Mouse (Mus musculus) liver, embryonic 11.5 days (tissue): ENCODE measurements at regions not wholly inside any gene's neighbourhood (a gene's known extent, or its start where the extent isn't known, plus 50 kb on each side); places are given as distances from the start of the nearest gene placed in this dataset.

ENCODE experiments used
- ATAC-seq: fragments of 200-750 bp; cut with Nextera tagmentation; replicated peaks from 2 replicates; pipeline ENCODE4 v1.8.0; 2017; ENCODE audit warnings: moderate number of reproducible peaks, mild to moderate bottlenecking, moderate TSS enrichment, moderate library complexity; ENCODE audit not compliant: low FRiP score
- DNase-seq: peaks from one replicate; pipeline ENCODE4 v3.0.0-alpha.2; 2017; ENCODE audit warnings: low spot score
- H3K27ac ChIP-seq: fragments of 300-500 bp; sonication (generic); 2 replicates; pipeline ENCODE4 v1.5.1; 2014; ENCODE audit warnings: mild to moderate bottlenecking, low read depth, low read length, control low read depth
- H3K27me3 ChIP-seq: fragments of 300-500 bp; sonication (generic); replicated peaks from 2 replicates; pipeline ENCODE4 v1.6.1; 2014; ENCODE audit warnings: low read length, mixed read lengths; ENCODE audit not compliant: control insufficient read depth, insufficient read depth
- H3K36me3 ChIP-seq: fragments of 300-500 bp; sonication (generic); 2 replicates; pipeline ENCODE4 v1.6.1; 2014; ENCODE audit warnings: mild to moderate bottlenecking, low read length, moderate library complexity, mixed read lengths; ENCODE audit not compliant: control insufficient read depth, insufficient read depth
- H3K4me1 ChIP-seq: fragments of 300-500 bp; sonication (generic); replicated peaks from 2 replicates; pipeline ENCODE4 v1.6.1; 2014; ENCODE audit warnings: low read length, mixed read lengths; ENCODE audit not compliant: control insufficient read depth, insufficient read depth
- H3K4me2 ChIP-seq: fragments of 300-500 bp; sonication (generic); 2 replicates; pipeline ENCODE4 v1.6.1; 2014; ENCODE audit warnings: mild to moderate bottlenecking, control low read depth, moderate library complexity
- H3K4me3 ChIP-seq: fragments of 300-500 bp; sonication (generic); 2 replicates; pipeline ENCODE4 v1.5.1; 2014; ENCODE audit warnings: low read depth, low read length, control low read depth
- H3K9ac ChIP-seq: fragments of 300-500 bp; sonication (generic); 2 replicates; pipeline ENCODE4 v1.6.1; 2014; ENCODE audit warnings: low read depth, low read length, control low read depth
- H3K9me3 ChIP-seq: fragments of 300-500 bp; sonication (generic); 2 replicates; pipeline ENCODE4 v1.6.1; 2016; ENCODE audit warnings: low read length, inconsistent platforms, mixed read lengths; ENCODE audit not compliant: control insufficient read depth
- WGBS: fragments of 180-500 bp; shearing (Covaris S2); extraction: QIAGEN DNeasy Blood & Tissue Kit; methylation state at CpG from one replicate; pipeline ENCODE4 v1.1.7; 2014; 5-methylcytosine and 5-hydroxymethylcytosine counted together

DNA sequence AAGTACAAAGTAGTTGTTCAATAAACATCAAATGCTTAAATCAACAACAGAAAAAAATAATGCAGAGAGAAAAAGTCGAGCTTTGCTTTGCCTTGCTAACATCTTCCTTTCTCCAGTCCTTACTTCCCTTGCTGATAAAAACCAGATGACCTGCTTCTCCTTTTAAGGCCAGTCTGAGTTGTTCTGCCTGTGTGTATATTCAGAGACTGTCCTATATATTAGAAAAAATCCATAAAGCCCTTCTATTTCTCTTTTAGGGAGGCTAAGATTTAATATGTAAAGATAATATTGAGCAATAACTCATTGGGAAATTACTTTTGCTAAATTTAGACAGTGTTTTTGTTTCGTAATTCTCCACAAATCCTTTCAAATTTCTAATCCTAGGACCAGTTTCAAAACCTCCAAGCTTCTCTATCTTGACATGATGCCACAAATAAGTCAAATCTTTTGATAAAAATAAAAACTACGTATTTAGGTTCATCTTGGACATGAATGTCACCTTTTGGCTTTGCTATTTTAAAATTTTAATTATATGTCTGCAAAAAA is 361.0 kb upstream of the Kif18a start:
- Histone ChIP-seq H3K27ac (no peak overlapping the region), H3K9me3 (no peaks in the 10 kb centered on the region), H3K4me1 (no peaks in the 10 kb centered on the region), H3K27me3 (no peaks in the 10 kb centered on the region), H3K4me3 (no peak overlapping the region), H3K36me3 (no peaks in the 10 kb centered on the region), H3K4me2 (no peak overlapping the region), H3K9ac (no peak overlapping the region)
- WGBS: 59% methylated on average over 3 of the region's 3 CpGs
- DNase-seq (no peak), ATAC-seq (no peak)

DNA sequence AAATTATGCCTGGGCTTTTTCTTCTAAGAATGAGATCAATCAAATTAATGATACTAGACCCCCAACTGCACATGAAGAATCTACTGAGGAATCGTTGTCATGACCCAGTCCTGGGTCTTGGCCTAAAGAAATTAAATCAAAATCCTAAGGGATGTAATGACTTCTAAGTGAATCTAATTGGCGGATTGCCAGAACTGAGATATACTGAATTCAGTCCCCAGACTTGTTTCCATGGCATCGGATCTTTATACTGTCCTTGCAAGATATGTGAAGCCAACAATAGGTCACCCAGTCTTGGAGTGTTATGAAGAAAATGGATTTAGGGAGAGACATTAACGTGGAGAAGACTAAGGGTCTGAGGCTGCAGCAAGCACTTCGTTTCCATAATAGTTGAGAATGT is 360.4 kb upstream of the Kif18a start:
- H3K27ac ChIP-seq: no peak overlapping the region
- no peak for ATAC-seq
- no peak overlapping the region for H3K4me3 ChIP-seq
- no peaks in the 10 kb centered on the region for H3K4me1 ChIP-seq
- H3K9ac ChIP-seq: no peak overlapping the region
- 74% methylated on average over 5 of the region's 5 CpGs for WGBS
- DNase-seq: no peak
- H3K9me3 ChIP-seq: no peaks in the 10 kb centered on the region
- H3K36me3 ChIP-seq: no peaks in the 10 kb centered on the region
- H3K4me2 ChIP-seq: no peak overlapping the region
- no peaks in the 10 kb centered on the region for H3K27me3 ChIP-seq

DNA sequence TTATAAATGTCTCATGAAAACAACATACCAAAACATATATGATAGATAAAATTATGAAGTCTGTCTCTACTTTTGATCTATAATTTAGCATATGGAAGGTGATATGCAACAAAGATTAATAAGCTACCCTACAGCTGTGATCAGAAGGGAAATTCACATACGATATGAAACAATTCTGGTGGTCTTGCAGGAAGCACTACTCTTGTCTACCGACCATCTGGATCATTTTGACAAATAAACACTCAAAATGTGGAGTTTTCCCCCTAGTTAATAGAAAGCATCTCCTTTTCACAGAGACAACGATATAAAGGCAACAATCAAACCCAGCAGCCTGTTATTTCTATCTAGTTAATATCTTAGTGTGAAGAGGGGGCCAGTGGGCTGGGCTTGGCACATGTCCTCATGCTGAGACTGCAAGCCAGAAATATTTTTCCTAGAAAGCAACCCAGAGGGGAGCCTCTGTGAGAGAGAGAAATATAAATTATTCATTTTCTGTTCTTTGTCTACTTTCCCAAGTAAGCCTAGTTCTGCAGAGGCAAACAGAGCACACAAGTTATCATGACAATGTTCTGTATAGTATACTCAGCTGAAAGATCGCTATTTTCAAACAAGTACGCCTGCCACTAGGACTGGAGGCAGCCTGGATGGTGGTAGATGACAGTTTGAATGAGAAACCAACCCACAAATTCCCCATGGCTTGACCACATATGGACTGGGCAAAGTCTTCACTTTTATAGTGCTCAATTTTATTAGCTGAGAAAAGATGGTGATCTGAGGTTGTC is 344.4 kb upstream of the Kif18a start:
- no peaks in the 10 kb centered on the region for H3K27me3 ChIP-seq
- no peak for ATAC-seq
- no peak overlapping the region for H3K27ac ChIP-seq
- no peaks in the 10 kb centered on the region for H3K36me3 ChIP-seq
- WGBS: 67% methylated on average over 5 of the region's 5 CpGs
- no peak for DNase-seq
- H3K9me3 ChIP-seq: no peaks in the 10 kb centered on the region
- no peaks in the 10 kb centered on the region for H3K4me1 ChIP-seq
- no peak overlapping the region for H3K9ac ChIP-seq
- H3K4me2 ChIP-seq: no peak overlapping the region
- no peak overlapping the region for H3K4me3 ChIP-seq

GRCm38 (mm10) chr2:108980921-108981320 is 299.6 kb upstream of the Kif18a start:
- ATAC-seq (no peak), DNase-seq (no peak)
- Histone ChIP-seq H3K4me2 (no peak overlapping the region), H3K27ac (no peak overlapping the region), H3K27me3 (no peaks in the 10 kb centered on the region), H3K9me3 (no peaks in the 10 kb centered on the region), H3K9ac (no peak overlapping the region), H3K36me3 (no peaks in the 10 kb centered on the region), H3K4me1 (no peaks in the 10 kb centered on the region), H3K4me3 (no peak overlapping the region)
- 81% methylated on average over 5 of the region's 5 CpGs for WGBS

GRCm38 (mm10) chr2:109016223-109016622 is 264.3 kb upstream of the Kif18a start:
- DNase-seq (no peak), ATAC-seq (no peak)
- Histone ChIP-seq H3K27me3 (no peaks in the 10 kb centered on the region), H3K36me3 (no peaks in the 10 kb centered on the region), H3K9me3 (no peaks in the 10 kb centered on the region), H3K4me2 (no peak overlapping the region), H3K4me1 (no peaks in the 10 kb centered on the region), H3K9ac (no peak overlapping the region), H3K4me3 (no peak overlapping the region), H3K27ac (no peak overlapping the region)
- WGBS: 36% methylated on average over 1 of the region's 1 CpGs

DNA sequence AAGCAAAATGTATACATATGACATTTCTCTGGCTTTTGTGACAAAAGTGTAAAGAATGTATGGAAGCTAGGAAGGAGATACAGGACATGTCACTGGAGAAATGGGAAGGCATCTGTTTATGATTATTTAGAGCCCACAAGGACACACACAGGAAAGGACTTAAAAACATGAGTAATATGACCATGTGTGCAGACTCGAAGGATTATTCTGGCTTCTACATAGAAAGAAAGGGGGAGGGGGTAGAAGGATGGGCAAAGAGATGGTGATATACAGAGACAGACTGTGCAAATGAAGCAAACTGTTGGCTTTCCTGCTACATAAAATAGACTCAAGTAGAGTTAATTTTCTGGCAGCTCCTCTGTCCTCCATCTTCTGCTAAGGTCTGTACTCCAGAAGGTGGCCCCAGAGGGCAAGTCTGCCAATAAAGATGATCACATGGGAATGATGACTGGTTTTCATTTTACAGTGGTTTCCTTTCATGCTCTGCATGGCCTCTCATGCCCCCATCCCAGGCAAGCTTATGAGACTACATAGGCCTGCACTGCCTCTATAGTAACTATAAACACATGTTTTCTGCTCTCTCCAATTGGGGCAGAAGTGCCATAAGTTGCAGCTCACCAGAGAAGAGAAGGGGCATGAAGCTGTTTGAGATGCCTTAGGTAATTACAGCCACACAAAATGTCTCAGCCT is 263.4 kb upstream of the Kif18a start:
- 73% methylated on average over 1 of the region's 1 CpGs for WGBS
- DNase-seq: no peak
- H3K9ac ChIP-seq: no peak overlapping the region
- no peak for ATAC-seq
- no peaks in the 10 kb centered on the region for H3K9me3 ChIP-seq
- no peak overlapping the region for H3K4me3 ChIP-seq
- H3K4me2 ChIP-seq: no peak overlapping the region
- no peaks in the 10 kb centered on the region for H3K27me3 ChIP-seq
- H3K4me1 ChIP-seq: no peaks in the 10 kb centered on the region
- no peaks in the 10 kb centered on the region for H3K36me3 ChIP-seq
- H3K27ac ChIP-seq: no peak overlapping the region

DNA sequence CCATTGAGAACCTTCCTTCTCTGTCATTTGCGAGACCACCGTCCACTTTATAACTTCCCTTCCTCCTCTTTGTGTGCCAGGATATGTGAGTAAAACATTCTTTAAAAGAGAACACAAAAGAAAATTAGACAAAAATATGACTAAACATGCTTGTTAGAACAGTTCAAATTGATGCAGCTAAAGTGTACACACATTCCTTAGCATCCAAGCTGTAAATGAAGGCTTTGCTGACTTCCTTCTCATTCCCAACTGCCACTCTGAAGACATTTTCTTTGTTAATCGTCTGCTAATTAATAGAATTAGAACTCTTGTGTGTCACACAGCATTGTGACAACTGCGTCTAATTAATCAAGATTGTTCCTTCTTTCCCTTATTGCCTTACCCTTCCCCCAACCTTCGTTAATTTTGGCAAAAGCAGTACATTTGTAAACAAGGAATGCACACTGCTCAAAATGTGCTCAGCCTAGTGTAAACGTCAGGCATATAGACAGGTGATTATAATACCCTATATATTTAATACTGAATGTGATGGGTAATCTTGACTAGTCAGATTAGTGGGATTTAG is 242.3 kb upstream of the Kif18a start:
- Histone ChIP-seq H3K4me2 (no peak overlapping the region), H3K4me3 (no peak overlapping the region), H3K9ac (no peak overlapping the region), H3K9me3 (no peaks in the 10 kb centered on the region), H3K36me3 (no peaks in the 10 kb centered on the region), H3K27me3 (no peaks in the 10 kb centered on the region), H3K4me1 (no peaks in the 10 kb centered on the region), H3K27ac (no peak overlapping the region)
- ATAC-seq: no peak
- no peak for DNase-seq
- 78% methylated on average over 6 of the region's 6 CpGs for WGBS
